Mouse (Mus musculus): ENCODE data around the gene Fam24b. TPM values are rescaled to one million over a fixed set of nuclear protein-coding genes. Genes with fewer than 3 reads are reported as not detected.

Gene Fam24b
- not detected for total RNA-seq (2022)

DNA sequence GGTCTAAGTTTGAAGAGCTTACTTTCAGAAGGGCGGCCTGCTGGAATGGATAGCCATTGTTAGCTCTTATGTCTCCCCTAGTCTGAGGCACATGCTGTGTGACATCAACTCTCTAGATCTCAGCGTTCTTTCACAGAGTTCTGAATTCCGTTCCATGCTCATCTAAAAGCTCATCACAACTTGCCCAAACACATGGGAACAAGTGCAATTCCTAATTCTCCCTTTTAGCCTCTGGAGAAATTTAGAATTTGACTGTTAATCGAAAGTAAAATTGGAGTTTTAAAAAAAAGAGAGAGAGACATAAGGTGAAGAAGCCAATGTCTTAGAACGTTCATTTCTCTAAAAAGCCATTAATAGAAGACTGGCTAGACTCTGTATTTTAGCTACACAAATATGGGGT, at the start of gene Fam24b:
Gene Fam24b, minus strand, starts transcription at position 101 of the 400 bp plus-strand sequence.
- no peak for DNase-seq (ENCODE audit: low spot score in 2 of 2)

DNA sequence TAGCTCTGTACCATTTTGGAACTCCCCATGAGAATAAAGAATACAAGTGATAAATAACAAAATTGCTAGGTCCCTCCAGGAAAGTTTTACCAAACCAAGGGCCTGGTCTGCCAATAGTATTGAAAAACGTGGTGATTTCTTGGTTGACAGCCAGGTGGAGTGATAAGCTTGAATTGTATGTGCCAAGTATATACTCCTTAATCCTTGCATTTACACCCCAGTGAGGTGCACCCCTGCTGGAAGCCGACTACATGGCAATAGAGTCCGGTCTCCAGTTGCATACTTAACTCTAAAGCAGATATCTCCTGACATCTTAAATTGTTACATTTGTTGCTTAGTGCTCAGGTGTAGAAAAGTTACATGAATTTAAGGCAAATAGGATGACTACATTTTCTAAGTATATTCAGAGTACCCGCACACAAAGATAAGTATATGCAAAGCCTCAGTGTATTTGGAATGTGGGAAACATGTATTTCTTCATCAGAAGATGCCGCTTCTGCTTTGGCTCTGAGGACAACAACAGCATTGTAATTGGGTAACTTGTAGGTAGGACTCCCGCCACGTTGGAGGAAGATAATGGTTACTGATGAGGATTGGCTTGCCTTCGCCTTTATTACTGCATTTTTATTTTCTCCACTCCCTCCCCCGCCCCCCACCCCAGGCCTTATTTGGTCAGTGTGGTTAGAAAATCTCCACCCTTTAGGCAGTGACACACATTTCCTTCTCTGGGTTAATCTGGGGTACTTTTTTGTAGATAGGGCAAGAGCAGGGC, 42.8 kb upstream of the Fam24b start:
- no peak for DNase-seq (ENCODE audit: low spot score in 2 of 2)

DNA sequence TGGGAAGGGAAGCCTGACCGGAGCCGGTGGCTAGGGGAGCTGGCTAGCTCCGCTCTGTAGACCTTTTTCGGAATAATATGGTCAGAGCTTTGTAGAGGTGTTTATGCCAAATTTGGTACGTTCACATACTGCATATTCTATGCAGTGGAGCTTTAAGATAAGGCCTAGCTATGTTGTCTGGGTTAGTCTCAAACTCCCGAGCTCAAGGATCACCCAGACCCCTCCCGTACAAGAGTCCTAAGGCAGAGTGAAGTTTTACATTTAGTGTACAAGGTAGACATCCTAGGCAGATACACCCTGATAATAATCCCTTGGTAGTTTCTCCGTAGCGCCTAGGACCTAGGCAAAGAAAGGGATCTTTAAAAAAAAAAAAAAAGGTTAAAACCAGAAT, 42.1 kb upstream of the Fam24b start:
- DNase-seq (ENCODE audit: low spot score in 2 of 2): no peak

DNA sequence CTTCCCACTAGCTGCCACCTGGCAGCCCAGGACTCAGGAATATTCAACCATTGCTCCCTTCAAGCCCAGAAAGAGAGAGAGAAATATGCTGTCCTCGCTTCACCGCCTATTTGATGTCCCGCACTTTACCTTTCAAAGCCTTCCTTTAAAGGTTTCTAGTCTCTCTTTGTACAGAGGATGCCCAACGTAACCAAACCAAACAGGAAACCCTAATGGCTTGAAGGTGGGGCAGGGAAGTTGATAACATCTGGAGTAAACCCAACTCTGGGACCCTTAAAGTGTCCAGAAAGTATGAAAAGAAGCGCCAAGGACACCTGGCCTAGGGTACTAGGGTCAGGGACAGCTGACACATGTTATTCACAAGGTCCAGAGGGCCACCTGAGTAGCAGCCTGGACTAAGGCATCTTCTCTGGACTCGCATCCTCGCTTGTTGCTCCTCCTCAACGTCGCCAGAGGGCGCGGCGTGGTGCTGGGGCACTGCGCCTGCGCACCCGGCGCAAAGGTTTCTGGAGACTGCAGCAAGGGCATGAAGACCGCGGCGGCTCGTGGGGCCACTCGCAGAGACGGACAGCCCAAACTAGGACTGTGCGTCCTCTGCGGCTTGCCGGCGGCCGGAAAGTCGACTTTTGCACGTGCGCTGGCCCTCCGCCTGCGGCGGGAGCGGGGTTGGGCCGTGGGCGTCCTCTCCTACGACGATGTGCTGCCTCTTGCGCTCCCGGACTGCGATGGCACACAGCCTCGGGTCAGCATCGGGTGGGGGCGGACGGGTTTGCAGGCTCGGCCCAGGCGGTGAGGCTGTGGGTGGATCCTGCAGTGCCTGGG, 41.5 kb upstream of the Fam24b start, which contains the start of gene Pstk:
Gene Pstk, plus strand, starts transcription at position 494 of the 822 bp plus-strand sequence.
- peak; percentile 83 to 88 for DNase-seq (ENCODE audit: low spot score in 2 of 2)

DNA sequence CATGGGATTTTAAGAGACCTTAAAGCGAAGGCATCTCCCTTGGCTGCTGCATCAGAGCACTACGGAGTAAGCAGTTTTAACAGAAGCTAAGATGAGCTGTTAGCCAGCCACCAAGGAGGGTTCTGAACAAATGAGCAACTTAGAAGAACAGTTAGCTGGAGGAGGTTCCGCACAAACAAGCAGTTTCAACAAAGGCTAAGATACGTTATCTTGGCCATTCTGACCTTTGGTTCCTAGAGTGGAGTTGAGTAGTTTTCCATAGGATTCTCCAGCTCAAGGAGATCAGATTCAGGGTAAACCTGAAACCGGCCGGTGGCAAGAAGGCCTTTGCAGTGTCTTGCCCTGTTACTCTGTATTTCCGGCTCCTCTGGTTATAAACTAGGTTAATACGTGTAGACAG, 34.8 kb upstream of the Fam24b start:
- no peak for DNase-seq (ENCODE audit: low spot score in 2 of 2)

DNA sequence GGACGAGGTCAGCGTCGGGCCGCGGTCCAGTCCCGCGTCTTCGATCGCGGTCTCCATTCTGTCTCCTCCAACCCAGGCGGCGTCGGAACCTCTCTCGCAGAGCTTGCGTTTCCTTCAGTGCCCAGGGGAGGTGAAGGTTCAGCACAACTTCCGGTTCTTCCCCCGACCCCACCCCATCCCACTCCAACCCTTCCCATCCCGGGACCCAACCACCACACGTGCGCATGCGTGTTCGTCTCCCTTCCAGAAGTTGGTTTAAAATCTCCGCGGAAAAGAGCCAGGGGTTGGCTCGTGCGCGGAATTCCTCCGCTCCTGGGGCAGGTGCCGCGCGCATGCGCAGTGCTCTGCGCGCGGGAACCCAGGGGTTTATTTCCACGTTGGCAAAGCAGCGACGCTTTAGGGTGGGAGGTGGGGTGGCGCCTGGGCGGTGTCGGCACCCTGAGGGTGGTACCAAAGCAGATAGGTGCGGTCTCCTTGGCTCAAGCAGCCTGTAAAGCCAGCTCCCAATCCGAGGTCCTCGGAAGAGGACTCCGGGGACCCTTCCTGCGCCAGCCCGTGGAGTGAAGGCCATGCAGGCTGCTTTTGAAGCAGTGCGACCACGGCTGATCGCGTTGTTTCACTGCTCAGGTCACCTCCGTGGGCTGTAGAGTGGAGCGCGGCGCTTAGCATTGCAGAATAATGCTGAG, 33.4 kb upstream of the Fam24b start, which contains the start of gene 2310057M21Rik:
Gene 2310057M21Rik, minus strand, starts transcription at position 145 of the 686 bp plus-strand sequence.
- peak; percentile 87 to 93 for DNase-seq (ENCODE audit: low spot score in 2 of 2)

DNA sequence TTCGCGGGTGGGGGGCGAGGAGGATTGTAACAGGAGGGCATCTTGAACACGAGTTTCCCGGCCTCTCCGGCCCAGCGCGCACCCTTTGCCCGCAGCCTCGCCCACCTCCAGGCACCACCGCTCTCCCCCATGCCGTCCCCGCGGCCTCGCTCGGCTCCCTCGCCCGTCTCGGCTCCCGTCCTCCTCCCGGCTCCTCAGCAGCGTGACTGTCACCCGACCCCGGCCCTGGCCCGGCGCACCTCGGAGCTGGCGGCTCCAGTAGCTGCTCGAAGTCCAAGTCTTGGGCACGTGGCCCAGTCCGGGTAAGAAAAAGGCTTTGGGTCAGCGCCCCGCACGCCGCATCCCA, 32.9 kb upstream of the Fam24b start:
- DNase-seq (ENCODE audit: low spot score in 2 of 2): no peak

DNA sequence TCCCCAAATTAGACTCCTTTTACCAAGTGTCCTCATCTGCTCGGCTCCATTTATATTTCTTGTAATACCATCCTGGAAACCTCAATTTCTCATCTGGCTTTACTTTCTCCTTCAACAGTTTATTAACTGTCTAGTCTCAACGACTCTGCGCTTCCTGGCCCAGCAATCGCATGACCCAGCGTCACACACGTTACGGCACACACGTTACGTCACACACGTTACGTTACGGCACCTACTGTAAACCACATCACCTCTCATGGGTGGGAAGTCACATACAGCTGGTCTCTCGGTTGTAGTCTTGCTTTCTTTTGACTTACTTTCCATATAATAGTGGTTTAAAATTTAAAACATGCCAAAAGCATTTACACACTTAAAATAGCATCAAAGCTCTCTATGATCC, 26.8 kb upstream of the Fam24b start:
- DNase-seq (ENCODE audit: low spot score in 2 of 2): no peak

DNA sequence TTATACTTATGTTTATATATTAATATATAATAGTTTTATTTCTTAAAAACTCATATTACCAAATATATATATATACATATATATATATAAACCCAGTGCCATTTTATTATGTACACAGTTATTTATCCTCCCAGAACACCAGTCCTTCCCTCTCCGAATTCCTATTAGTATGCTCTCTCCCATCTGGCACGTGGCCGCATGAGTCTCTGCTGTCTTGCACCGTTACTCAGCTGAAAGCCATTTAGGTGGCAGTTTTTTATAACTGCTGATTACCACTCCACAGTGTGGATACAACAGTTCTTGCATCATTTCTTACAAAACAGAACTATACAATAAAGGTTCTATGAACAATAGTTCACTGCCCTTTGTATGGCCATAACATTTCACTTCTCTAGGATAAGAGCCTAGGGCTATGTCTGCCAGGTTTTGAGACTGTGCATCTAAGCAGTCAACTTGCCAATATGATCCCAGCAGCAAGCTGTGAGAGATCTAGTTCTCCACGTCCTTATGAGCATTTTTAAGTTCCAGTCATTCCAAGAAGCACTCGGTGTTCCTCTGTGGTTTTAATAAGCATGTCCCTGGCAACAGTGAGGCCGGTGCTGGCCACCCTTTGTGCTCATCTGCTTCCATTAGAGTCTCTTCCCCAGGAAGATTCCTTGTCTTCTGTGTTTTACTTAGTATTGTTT, 16.7 kb upstream of the Fam24b start:
- DNase-seq (ENCODE audit: low spot score in 2 of 2): no peak

DNA sequence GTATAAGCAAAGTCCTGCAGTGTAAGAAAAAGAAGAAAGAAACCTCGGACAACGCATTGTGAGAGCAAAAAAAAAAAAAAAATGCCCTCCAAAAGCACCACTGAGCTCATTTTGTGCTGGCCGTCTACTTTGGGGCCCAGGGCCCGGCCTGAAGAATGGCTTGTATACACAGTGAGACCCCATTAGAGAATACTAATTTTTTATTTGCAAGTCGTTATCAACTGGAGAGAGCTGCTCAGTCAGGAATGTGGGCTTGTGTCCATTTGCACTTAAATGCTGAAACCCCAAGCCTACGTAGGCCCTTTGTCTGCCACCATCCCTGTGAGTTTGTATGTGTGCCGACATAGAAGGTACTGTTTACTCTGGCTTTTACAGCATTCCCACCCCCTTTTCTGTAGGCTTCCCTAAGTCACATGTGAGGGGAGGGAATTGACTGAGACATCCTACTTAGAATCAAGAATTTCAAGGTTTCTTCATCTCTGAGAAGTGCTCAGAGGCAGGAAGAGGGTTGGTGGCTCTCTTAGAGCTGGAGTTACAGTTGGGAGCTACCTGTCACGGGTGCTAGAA, 8.3 kb upstream of the Fam24b start:
- DNase-seq (ENCODE audit: low spot score in 2 of 2): no peak

DNA sequence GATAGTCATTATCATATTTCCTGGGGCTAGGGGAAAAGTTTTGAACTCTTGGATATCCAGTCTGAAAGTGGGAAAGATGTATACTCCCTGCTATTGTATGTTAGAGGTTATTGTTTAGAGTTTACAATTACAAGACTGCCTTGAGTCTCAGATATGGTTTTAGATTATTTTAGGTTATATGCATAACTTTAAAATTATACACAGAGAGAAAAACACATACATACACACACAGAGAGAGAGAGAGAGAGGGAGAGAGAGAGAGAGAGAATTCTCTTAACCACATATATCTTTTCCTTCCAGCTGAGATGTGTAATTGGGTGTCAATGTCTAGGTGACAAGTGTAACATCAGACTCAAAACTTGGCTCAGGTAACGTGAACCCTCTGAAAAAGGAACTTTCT, 4.2 kb upstream of the Fam24b start, which contains the start of gene Fam24a:
Gene Fam24a, plus strand, starts transcription at position 301 of the 400 bp plus-strand sequence.
- DNase-seq (ENCODE audit: low spot score in 2 of 2): no peak

DNA sequence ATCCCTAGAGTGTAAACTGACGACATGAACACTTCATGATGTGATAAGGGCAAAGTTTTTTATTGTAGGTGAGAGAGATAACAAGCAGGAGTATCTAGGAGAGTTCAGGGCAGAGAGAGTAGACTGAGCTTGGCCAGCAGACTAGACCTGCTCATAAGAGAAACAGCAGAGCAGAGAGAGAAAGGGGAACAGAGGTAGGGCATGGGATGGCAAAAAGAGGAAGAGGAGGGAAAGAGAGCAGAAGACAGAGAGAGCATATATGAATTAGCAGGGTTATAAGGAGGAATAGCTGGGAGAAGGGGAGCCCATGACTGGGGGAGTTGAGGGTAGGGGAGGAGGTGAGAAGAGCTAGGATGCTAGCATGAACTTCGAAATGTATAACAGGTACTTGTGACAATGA, 2.4 kb upstream of the Fam24b start:
- no peak for DNase-seq (ENCODE audit: low spot score in 2 of 2)

DNA sequence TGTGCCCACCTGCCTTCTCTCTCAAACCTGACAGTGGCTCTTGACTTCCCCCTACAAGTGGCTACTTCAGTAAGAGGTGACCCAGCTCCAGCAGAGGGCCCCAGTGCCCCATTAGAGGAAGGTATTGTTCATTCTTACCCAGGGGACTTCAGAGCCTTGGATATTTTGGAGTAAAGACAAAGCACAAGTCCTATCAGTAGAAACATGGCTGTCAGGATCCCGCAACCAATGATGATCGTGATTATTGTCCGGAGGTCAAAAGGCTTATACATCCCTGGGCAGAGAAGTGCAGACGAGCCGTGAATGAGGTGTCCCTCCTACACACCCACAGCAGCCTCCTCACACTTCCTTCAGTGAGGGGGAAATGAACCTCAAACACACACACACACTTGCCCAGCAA, 2.3 kb downstream of the Fam24b start:
- no peak for DNase-seq (ENCODE audit: low spot score in 2 of 2)

DNA sequence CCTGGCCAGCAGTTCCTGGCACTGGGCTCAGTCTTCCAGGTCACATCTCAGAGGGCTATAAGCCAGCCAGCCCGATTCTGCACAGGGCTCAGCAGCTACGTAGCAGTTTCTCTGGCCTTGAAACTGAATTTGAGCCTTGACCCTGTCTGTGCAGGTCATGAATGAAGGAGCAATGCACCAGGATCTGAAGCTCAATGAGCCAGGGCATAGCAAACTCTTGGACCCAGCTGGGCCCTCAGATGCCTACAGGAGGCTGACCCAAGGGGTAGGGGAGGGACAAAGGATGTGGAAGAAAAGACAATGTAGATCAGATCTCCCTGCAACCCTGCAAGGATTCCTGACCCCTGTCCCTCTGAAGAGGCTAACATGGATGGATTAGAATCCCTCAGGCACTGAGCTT, 7.1 kb downstream of the Fam24b start, which contains the start of gene Cuzd1:
Gene Cuzd1, minus strand, starts transcription at position 101 of the 400 bp plus-strand sequence.
- DNase-seq (ENCODE audit: low spot score in 2 of 2): no peak

DNA sequence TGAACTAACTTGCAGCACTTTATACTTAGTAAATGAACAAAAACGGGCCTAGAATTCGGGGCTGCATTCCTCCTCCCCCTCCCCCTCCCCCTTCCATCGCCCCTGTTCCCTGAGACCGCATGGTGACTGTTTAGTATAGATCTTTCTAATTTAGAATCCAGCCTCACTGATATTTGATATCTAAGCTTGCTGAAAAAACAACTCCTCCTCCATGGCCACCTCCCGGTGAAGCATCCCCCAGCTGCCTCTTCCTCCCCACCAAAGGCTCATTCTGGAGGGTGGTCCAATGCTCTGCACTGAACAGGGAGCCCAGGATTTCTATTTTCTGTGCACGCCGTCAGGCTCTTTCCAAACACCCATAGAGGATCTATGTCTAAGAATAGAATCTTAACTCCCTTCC, 11.0 kb downstream of the Fam24b start:
- no peak for DNase-seq (ENCODE audit: low spot score in 2 of 2)

DNA sequence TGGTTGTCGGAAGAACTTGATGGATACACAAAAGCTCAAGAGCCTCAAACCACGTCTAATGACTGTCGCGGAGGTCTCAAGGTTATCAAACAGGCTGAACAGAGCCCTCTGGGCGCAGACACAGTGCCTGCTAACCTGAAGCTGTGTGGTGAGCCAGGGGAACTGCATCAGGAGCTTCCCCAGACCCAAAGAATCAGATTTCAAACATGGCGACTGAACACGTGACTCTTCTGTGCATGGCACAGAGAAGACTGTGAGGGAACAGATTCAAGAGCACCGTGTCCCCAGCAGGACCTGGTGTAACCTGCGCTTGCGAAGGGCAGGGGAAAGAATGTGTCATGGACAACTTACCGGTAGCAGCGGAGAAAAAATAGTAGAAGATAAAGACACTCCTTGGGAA, 11.7 kb downstream of the Fam24b start:
- DNase-seq (ENCODE audit: low spot score in 2 of 2): no peak

DNA sequence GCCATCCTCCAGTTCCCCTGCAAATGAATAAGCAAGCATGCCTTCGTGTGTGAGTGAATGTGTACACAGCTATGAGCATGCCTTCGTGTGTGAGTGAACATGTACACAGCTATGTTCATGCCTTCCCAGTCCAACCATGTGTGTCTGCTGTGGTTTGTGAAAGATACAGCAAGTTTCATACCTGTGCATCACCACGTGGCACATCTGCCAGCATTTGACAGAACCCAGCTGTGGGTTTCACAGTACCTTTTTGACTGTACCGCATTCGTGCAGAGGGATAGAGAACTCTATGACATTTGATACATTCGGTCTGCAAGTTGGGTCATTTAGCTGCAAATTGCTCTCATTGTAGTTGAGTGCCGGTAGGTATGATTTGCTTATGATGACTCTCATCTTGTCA, 14.8 kb downstream of the Fam24b start:
- DNase-seq (ENCODE audit: low spot score in 2 of 2): no peak

DNA sequence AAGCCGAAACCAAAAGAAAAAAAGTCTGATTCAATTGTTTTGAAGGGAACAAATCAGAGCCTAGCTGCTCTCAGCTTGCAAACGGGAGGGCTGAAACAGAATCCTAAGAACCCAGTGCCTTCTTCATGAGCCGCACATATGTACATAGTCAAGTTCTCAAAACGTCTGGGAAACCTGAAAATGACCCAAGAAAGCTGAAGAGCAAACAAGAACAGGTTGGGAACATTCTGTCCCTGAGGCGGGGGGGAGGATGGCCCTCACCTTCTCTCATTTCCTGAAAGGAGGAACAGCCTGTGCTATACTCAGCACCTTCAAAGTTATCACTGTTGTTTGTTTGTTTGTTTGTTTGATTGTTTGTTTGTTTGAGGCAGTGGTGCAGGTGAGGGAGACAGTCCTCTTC, 22.6 kb downstream of the Fam24b start:
- DNase-seq (ENCODE audit: low spot score in 2 of 2): no peak

DNA sequence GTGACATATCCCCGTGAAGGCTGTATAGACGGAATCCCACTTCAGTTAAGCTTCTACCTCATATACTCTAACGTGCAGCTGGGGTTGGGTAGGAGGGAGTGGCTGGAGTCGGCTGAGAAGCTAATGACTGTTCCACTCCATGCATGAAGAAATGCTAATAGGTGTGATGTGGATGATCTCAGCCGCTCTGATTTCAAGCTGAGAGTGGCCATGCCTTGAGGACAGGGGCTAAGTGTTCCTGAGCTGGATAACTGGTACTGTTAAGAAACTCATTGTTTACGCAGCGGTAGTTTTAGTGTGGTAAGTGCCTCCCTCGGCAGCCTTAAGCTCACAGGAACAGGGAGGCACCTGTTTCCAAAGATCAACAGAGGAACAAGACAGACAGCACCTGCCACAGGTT, 26.0 kb downstream of the Fam24b start:
- DNase-seq (ENCODE audit: low spot score in 2 of 2): no peak

DNA sequence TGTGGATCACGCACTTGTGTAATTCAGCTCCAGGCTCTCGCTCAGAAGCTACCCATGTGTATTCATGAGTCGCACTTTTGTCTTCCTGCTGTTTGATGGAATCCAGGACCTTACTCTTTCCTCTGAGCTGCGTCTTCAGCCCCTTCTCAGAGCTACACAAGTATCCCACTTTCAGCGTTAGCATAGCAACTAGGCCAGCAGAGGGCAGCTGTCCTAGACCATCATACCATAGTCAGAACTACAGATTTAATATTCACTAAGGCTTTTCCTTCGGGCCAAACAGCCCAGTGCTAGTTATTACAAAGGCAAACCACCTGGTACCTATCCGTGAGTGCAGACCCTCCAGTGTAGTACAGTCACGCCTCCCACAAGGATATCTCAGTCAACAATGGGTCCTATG, 32.2 kb downstream of the Fam24b start:
- no peak for DNase-seq (ENCODE audit: low spot score in 2 of 2)
